Mouse (Mus musculus) lung, adult 2 months (tissue): ENCODE data around the gene Vezf1.

Experiments
- CTCF ChIP-seq: fragments of 200-500 bp; IDR thresholded peaks from 2 replicates; pipeline ENCODE4 v1.5.1; 2011; ENCODE audit warnings: mild to moderate bottlenecking, low read length, control low read depth; ENCODE audit not compliant: insufficient read depth
- POLR2A ChIP-seq: fragments of 200-500 bp; IDR thresholded peaks from 2 replicates; pipeline ENCODE4 v1.6.1; 2011; ENCODE audit warnings: low read depth, mild to moderate bottlenecking, control low read depth, low read length, borderline replicate concordance; ENCODE audit errors: extremely low read depth

- TF ChIP-seq CTCF, result no peak
- no peak for TF ChIP-seq POLR2A
Observed at GRCm38 (mm10) chr11:88098021-88098729, 30.1 kb downstream of the Vezf1 start, which contains the start of gene Cuedc1.
